Mouse (Mus musculus) gastrocnemius, postnatal 25 days (tissue): ENCODE results near the gene Tcp11l1. TPM values are rescaled to one million over a fixed set of nuclear protein-coding genes. Genes with fewer than 3 reads are reported as not detected.

Source experiments
- total RNA-seq, 2 experiments: library from RNA; stranded (reverse); gene quantifications; 1 replicate in 1 of 2; 2 replicates in 1 of 2; pipeline ENCODE4 v1.2.3; 2021

The Tcp11l1 gene
- total RNA-seq, 2 experiments from 2014 or later: 4.4 to 7.1 TPM

Other genes with a start within 250 kb of the Tcp11l1 start
- 100 to 1,000 TPM; 158 to 199 TPM for gene Hipk3, start 217.7 kb downstream of the Tcp11l1 start, total RNA-seq
- gene Cstf3, start 121.6 kb downstream of the Tcp11l1 start, total RNA-seq: 1 to 10 TPM; 9.1 to 9.8 TPM
- not detected for gene Pin1rt1, start 4.2 kb upstream of the Tcp11l1 start, total RNA-seq
- 1 to 10 TPM; 1.4 to 1.9 TPM for gene Depdc7, start 30.7 kb upstream of the Tcp11l1 start, total RNA-seq
- 10 to 100 TPM; 45.2 to 46.6 TPM for gene Qser1, start 104.6 kb upstream of the Tcp11l1 start, total RNA-seq
- under 1 TPM; 0.27 to 0.36 TPM for gene Prrg4, start 137.7 kb upstream of the Tcp11l1 start, total RNA-seq
- 1 to 10 TPM; 2.7 to 3.8 TPM for gene Ccdc73, start 155.6 kb upstream of the Tcp11l1 start, total RNA-seq